Mouse (Mus musculus) embryonic facial prominence, embryonic 14.5 days (tissue): ENCODE results near the gene Kcnb1. TPM values are rescaled to one million over a fixed set of nuclear protein-coding genes. Genes with fewer than 3 reads are reported as not detected.

Experiments
- ATAC-seq: fragments of 200-750 bp; cut with Nextera tagmentation; 2 replicates; pipeline ENCODE4 v1.8.0; 2017; ENCODE audit warnings: low read depth, moderate number of reproducible peaks, moderate TSS enrichment
- DNase-seq: peaks from one replicate; pipeline ENCODE4 v3.0.0-alpha.2; 2015; ENCODE audit warnings: low spot score
- H3K27ac ChIP-seq: fragments of 300-500 bp; sonication (generic); replicated peaks from 2 replicates; pipeline ENCODE4 v1.5.1; 2014; ENCODE audit warnings: low read depth, mild to moderate bottlenecking, low read length, moderate library complexity
- H3K27me3 ChIP-seq: fragments of 300-500 bp; sonication (generic); replicated peaks from 2 replicates; pipeline ENCODE4 v1.6.1; 2014; ENCODE audit warnings: low read length; ENCODE audit not compliant: control insufficient read depth, insufficient read depth
- H3K36me3 ChIP-seq: fragments of 300-500 bp; sonication (generic); 2 replicates; pipeline ENCODE4 v1.6.1; 2014; ENCODE audit warnings: low read length, mixed read lengths; ENCODE audit not compliant: control insufficient read depth, insufficient read depth
- H3K4me1 ChIP-seq: fragments of 300-500 bp; sonication (generic); 2 replicates; pipeline ENCODE4 v1.6.1; 2014; ENCODE audit warnings: antibody characterized with exemption, low read length; ENCODE audit not compliant: control insufficient read depth, insufficient read depth
- H3K4me2 ChIP-seq: fragments of 300-500 bp; sonication (generic); 2 replicates; pipeline ENCODE4 v1.6.1; 2014; ENCODE audit warnings: low read depth, mild to moderate bottlenecking, low read length, moderate library complexity, mixed read lengths
- H3K4me3 ChIP-seq: fragments of 300-500 bp; sonication (generic); 2 replicates; pipeline ENCODE4 v1.5.1; 2014; ENCODE audit warnings: low read depth, mild to moderate bottlenecking, low read length
- H3K9ac ChIP-seq: fragments of 300-500 bp; sonication (generic); 2 replicates; pipeline ENCODE4 v1.6.1; 2014; ENCODE audit warnings: low read depth, mild to moderate bottlenecking, low read length, moderate library complexity, mixed read lengths
- H3K9me3 ChIP-seq: fragments of 300-500 bp; sonication (generic); 2 replicates; pipeline ENCODE4 v1.6.1; 2016; ENCODE audit warnings: low read length; ENCODE audit not compliant: control insufficient read depth
- WGBS: fragments of 180-500 bp; shearing (Covaris S2); extraction: QIAGEN DNeasy Blood & Tissue Kit; methylation state at CpG from one replicate; pipeline ENCODE4 v1.1.7; 2014; 5-methylcytosine and 5-hydroxymethylcytosine counted together
- polyA plus RNA-seq: library from polyadenylated mRNA; unstranded; fragments of >200 nt; fragmentation: Nextera tagmentation; extraction: Ambion mirVana; gene quantifications from 2 replicates; pipeline ENCODE4 v1.2.1, GENCODE M21; 2014

The Kcnb1 gene
- polyA plus RNA-seq, 1 experiment from 2014 or later = 1.7 TPM

GRCm38 (mm10) chr2:167127404-167127803, 62.6 kb downstream of the Kcnb1 start:
- no peaks in the 10 kb centered on the region for H3K27me3 ChIP-seq
- 83% methylated on average over 5 of the region's 5 CpGs for WGBS
- ATAC-seq (no peak), DNase-seq (no peak)
- peaks cover 30% of the 10 kb centered on the region for H3K4me1 ChIP-seq
- no peak overlapping the region for H3K27ac ChIP-seq
- no peaks in the 10 kb centered on the region for H3K9me3 ChIP-seq
- no peak overlapping the region for H3K4me2 ChIP-seq
- no peaks in the 10 kb centered on the region for H3K36me3 ChIP-seq
- no peak overlapping the region for H3K4me3 ChIP-seq
- H3K9ac ChIP-seq = no peak overlapping the region

DNA sequence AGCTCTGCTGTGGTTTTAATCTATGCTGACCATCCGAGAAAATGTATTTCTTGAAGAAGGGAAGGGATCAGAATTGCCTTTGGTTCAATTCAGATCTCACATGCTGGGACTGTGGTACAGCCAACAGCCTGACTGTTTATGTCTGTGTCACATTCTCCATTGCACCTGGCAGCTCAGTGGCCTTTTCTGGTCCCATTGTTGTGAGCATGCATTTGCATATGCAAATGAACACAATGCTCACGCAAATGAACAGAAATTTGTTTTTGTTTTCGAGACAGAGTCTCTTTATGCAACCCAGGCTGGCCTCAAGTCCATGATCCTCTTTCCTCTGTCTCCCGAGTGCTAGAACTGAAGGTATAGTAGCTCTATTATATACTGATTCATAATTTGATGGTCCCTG, 64.2 kb downstream of the Kcnb1 start:
- H3K27ac ChIP-seq = no peak overlapping the region
- H3K27me3 ChIP-seq = no peaks in the 10 kb centered on the region
- 68% methylated on average over 4 of the region's 4 CpGs for WGBS
- H3K36me3 ChIP-seq = no peaks in the 10 kb centered on the region
- no peaks in the 10 kb centered on the region for H3K9me3 ChIP-seq
- ATAC-seq (no peak), DNase-seq (no peak)
- H3K4me3 ChIP-seq = no peak overlapping the region
- no peak overlapping the region for H3K4me2 ChIP-seq
- no peak overlapping the region for H3K9ac ChIP-seq
- peaks cover 29% of the 10 kb centered on the region for H3K4me1 ChIP-seq

DNA sequence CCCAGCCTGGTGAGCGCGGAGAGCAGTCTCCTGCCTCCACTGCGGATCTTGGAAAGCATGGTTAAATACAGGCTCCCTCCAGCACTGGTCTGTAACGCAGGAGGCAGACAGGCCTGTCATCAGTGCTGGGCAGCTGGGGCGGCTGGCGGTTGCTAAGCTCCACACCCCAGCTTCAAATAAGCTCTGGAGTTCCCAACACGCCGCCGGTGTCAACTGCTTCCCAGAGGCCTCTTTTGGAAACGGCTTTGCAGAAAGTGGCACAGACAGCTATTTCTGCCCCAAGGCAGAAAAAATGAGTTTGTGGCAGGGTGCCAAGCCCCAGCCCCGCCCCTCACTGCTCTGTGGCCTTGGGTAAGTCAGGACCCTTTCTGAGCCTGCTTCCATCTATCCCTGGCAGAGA, 66.0 kb downstream of the Kcnb1 start:
- 0 out of 2 replicates have a peak overlapping the region, but pooled peaks have one; percentile 17 for H3K9ac ChIP-seq
- peaks cover 12% of the 10 kb centered on the region for H3K4me1 ChIP-seq
- no peaks in the 10 kb centered on the region for H3K27me3 ChIP-seq
- no peaks in the 10 kb centered on the region for H3K36me3 ChIP-seq
- DNase-seq (peak; percentile 87), ATAC-seq (peak; percentile 84)
- H3K9me3 ChIP-seq = no peaks in the 10 kb centered on the region
- no peak overlapping the region for H3K4me3 ChIP-seq
- WGBS = 18% methylated on average over 11 of the region's 11 CpGs
- no peak overlapping the region for H3K4me2 ChIP-seq
- peak overlapping the region; percentile 35; the same call in 1 of the 2 replicates for H3K27ac ChIP-seq

GRCm38 (mm10) chr2:167122737-167123136, 67.2 kb downstream of the Kcnb1 start:
- no peak overlapping the region for H3K27ac ChIP-seq
- 71% methylated on average over 6 of the region's 6 CpGs for WGBS
- H3K27me3 ChIP-seq = no peaks in the 10 kb centered on the region
- no peaks in the 10 kb centered on the region for H3K36me3 ChIP-seq
- H3K9me3 ChIP-seq = no peaks in the 10 kb centered on the region
- H3K9ac ChIP-seq = no peak overlapping the region
- DNase-seq = no peak
- no peak overlapping the region for H3K4me2 ChIP-seq
- no peak overlapping the region for H3K4me3 ChIP-seq
- ATAC-seq = no peak
- peaks cover 7% of the 10 kb centered on the region for H3K4me1 ChIP-seq

- ATAC-seq (no peak), DNase-seq (no peak)
- Histone ChIP-seq H3K27me3 (no peaks in the 10 kb centered on the region), H3K9me3 (no peaks in the 10 kb centered on the region), H3K4me2 (no peak overlapping the region), H3K4me3 (no peak overlapping the region), H3K27ac (no peak overlapping the region), H3K4me1 (peaks cover 7% of the 10 kb centered on the region), H3K36me3 (no peaks in the 10 kb centered on the region), H3K9ac (no peak overlapping the region)
- 87% methylated on average over 7 of the region's 7 CpGs for WGBS
Observed at GRCm38 (mm10) chr2:167121996-167122395, 68.0 kb downstream of the Kcnb1 start.

DNA sequence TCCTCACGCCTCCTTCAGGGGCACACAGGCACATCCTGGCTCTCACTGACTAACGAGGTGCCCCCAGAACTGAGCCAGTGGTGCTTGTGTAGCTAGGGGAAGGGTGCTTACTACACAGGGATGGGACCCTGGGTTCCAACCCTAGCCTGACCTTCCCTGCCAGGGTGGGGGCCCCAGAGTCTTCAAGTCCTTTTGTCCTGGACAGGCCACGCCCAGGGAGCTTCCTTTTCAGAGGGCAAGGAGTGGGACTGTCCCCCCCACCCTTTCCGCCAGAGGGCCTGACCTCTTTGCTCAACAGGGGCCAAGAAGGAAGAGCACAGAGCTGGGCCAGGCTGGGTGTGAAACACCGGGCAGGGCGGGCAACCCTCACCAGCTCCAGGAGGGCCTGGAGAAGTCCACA, 68.7 kb downstream of the Kcnb1 start:
- Histone ChIP-seq H3K4me2 (no peak overlapping the region), H3K4me1 (peaks cover 7% of the 10 kb centered on the region), H3K9me3 (no peaks in the 10 kb centered on the region), H3K27me3 (no peaks in the 10 kb centered on the region), H3K36me3 (no peaks in the 10 kb centered on the region), H3K4me3 (no peak overlapping the region), H3K27ac (no peak overlapping the region), H3K9ac (no peak overlapping the region)
- WGBS = 71% methylated on average over 6 of the region's 6 CpGs
- no peak for DNase-seq
- ATAC-seq = no peak

DNA sequence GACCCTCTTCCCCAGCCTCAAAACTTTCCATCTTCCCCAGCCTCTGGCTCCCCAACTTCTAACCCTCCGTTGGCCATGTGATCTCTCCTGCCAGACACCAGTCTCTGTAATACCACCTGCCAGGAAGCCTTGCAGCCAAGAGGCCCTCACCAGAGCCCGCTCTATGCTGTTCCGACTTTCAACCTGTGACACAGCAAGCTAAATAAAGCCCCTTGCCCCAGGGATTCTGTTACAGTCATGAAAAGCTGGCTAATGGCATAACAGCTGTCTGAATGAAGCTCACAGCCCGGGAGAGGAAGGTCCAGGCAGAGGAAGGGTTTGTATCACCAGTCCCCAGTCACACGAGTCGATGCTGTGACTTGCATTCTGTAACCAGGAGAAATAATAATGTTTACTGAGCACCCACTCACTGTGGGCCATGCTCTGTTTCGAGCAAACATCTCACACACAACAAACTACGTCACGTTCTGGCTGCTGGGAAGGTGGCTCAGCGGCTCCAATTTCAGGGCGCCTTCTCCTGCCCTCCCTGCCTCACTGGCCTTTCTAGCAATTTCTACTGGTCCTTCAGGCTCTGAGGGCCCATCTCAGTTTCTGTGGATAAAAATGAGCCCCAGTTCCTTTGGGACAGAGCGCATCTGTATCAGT, 69.6 kb downstream of the Kcnb1 start:
- DNase-seq (no peak), ATAC-seq (0 out of 2 replicates have a peak, but pooled peaks have one; percentile 5)
- Histone ChIP-seq H3K27ac (no peak overlapping the region), H3K27me3 (no peaks in the 10 kb centered on the region), H3K4me3 (no peak overlapping the region), H3K4me2 (no peak overlapping the region), H3K9me3 (no peaks in the 10 kb centered on the region), H3K9ac (no peak overlapping the region), H3K36me3 (no peaks in the 10 kb centered on the region), H3K4me1 (peaks cover 7% of the 10 kb centered on the region)
- 54% methylated on average over 12 of the region's 12 CpGs for WGBS

DNA sequence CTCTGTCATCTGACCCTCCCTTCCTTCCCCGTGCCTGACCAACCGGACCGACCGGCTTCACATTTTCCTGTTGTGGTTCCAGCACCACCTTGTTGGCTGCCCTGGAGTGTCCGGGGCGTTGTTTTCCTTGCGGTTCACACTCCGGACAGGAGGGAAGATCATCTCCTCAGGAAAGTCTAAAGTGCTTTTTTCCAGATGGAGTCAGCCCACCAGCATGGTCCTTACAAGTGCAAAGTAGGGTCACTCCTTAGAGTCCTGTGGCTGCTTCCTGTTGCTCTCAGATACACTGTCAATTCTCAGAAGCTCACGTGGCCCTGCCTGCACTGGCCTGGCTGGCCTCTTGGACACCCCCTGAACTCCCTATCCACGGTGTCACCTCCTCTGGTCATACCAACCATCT, 71.9 kb downstream of the Kcnb1 start:
- Histone ChIP-seq H3K27me3 (no peaks in the 10 kb centered on the region), H3K36me3 (no peaks in the 10 kb centered on the region), H3K9me3 (no peaks in the 10 kb centered on the region), H3K9ac (no peak overlapping the region), H3K4me3 (no peak overlapping the region), H3K4me1 (no peaks in the 10 kb centered on the region), H3K27ac (no peak overlapping the region), H3K4me2 (no peak overlapping the region)
- ATAC-seq (peak; percentile 10; the same call in 1 of the 2 replicates), DNase-seq (no peak)
- WGBS = 62% methylated on average over 10 of the region's 10 CpGs

GRCm38 (mm10) chr2:167112737-167113136, 77.2 kb downstream of the Kcnb1 start:
- ATAC-seq = peak; percentile 74
- Histone ChIP-seq H3K4me1 (no peaks in the 10 kb centered on the region), H3K27ac (no peak overlapping the region), H3K9ac (no peak overlapping the region), H3K36me3 (no peaks in the 10 kb centered on the region), H3K27me3 (no peaks in the 10 kb centered on the region), H3K4me2 (no peak overlapping the region), H3K9me3 (no peaks in the 10 kb centered on the region), H3K4me3 (no peak overlapping the region)
- DNase-seq = peak; percentile 72
- 44% methylated on average over 6 of the region's 6 CpGs for WGBS
